Mouse (Mus musculus): ENCODE measurements at regions not wholly inside any gene's neighbourhood (a gene's known extent, or its start where the extent isn't known, plus 50 kb on each side); places are given as distances from the start of the nearest gene placed in this dataset.

DNA sequence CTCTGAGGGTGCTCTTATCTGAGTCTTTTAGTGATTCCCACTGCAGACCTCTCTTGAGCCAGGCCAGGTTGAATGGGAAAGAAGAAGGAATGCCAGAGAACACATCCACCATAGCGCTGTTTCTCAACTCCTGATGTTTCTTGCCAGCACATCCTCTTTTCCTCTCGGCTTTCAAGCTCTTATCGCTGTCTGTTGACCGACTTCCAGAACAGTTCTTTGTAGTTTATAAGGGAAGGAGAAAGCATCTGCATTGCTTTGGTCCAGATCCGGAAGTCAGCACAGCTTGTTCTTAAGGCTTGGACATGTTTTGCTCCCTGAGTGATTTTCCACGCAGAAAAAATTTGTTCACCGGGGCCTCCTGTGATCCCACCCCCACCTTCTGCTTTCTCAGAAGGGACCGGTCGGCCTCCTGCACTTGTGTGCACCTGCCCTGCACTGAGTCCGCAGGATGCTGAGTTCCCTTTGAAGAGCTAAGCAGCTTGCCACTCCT is 183.7 kb downstream of the Bcl2l11 start:
- DNase-seq = no peak

- DNase-seq = no peak
Measured at GRCm38 (mm10) chr2:128310081-128310480, 184.2 kb downstream of the Bcl2l11 start.

DNA sequence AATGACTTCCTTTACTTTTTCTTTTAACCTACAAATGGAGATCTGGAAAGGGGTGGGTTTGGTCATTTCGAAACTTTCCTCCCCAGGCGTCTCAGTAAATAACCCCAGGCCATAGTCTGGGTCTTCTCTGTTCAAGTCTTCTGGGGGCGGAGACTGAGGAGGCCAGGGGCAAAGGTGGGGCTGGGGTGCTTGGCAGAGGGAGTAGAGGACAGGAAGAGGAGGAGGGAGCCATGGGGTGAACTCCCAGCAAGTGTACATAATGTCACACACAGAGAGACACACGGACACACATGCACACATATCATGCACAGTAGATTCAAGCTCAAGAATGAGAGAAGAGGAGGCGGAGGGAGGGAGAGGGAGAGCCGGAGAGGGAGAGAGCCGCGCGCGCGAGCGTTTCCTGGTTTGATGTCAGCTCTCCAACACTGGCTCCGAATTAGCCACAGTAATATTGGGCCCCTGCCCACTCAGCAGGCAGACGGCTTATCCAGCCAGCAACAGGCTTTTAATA is 186.3 kb downstream of the Bcl2l11 start:
- DNase-seq = peak; percentile 63

GRCm38 (mm10) chr2:128312659-128313581 is 187.1 kb downstream of the Bcl2l11 start:
- DNase-seq = no peak

- no peak for DNase-seq
Measured at GRCm38 (mm10) chr2:128313582-128313918, 187.7 kb downstream of the Bcl2l11 start.

- DNase-seq = no peak
Measured at GRCm38 (mm10) chr2:128313948-128314347, 188.1 kb downstream of the Bcl2l11 start.

DNA sequence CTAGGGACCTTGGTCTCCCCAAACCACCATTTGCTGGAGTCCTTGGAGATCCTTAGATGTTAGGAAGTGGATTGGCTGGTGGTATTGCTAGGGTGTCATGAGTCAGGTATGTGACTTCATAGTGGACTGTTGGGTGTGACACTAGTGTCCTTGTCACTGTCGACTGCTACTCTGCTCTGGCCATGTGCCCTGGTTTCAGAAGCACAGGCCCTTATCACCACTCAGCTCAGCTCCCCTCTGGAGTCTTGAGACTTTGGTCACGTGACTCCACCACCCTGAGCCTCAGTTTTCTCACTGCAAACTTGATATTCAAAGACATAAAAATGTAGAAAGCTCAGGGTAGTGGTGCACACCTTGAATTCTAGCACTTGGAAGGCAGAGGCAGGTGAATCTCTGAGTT is 190.7 kb downstream of the Bcl2l11 start:
- no peak for DNase-seq

DNA sequence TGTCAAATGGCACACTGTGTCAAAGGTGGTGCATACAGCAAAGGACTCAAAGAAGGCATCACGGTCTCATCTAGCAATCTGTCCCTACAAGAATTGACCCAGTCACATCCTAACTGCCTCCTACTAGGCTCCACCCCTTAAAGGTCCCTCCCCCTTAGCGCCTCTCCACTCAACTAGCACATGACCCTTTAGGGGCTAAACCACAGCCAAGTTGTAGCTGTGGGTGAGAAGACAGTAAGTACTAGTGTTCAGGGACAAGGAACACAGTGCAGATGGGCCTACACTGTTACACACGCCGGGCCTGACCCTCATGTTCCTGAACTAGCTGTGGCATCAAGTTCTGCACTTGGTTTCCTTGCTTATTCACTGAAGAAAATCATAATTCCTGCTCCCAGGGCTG is 192.4 kb downstream of the Bcl2l11 start:
- DNase-seq = no peak

- no peak for DNase-seq
Measured at GRCm38 (mm10) chr2:128318956-128319355, 193.1 kb downstream of the Bcl2l11 start.

- no peak for DNase-seq
Measured at GRCm38 (mm10) chr2:128321475-128321874, 195.6 kb downstream of the Bcl2l11 start.

DNA sequence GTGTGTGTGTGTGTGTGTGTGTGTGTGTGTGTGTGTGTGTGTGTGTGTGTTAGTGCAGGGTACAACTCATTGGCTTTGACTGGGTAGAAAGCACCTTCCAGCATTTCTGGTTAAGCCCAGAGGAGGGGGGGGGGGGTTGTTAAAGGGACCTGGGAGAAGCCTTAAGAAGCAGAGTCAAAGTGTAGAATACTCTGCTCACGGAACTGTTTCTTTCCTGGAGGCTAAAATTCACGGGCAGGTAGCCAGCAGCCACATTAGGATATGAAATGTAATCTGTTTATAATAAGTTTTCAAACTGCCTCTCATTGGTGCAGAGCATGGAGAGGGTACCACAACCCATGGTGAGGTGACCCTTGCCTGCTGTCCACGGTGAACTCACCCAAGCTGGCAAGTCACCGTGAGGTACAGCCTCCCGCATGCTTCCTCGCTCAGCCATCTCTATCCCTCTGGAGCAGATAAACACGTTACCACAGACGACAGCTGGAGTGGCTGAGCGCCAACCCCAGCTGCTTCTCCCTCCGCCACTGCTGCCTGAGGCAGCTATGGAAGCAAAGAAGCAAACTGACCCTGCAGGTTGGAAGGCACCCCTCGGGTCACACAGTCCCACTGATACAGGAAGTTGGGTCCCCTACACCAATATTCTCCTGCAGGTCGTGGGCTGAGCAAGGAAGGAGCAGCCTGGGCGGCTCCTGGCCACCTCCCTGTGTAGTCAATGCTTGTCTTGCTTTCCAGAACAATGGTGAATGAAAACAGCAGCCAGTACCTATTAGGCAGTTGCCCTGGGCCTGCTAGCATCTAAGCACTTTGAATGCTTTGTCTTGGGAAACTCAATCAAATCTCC is 198.6 kb downstream of the Bcl2l11 start:
- DNase-seq = no peak

DNA sequence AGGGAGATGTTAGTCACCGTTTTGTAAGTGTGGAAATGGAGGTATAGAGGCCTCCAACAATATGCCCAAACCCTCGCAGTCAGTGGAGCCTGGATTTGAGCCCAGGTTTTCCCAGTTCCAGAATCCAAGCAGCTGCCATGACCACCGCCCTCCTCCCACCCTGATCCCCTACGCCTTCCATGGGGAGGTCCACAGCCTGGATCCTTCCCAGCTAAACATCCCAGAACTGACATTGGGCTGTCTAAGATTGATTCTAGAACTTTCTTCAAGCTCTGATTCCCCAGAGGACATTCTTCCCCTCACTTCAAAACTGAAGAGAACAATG is 199.2 kb downstream of the Bcl2l11 start:
- DNase-seq = no peak

GRCm38 (mm10) chr2:128325456-128325855 is 199.6 kb downstream of the Bcl2l11 start:
- DNase-seq = no peak

DNA sequence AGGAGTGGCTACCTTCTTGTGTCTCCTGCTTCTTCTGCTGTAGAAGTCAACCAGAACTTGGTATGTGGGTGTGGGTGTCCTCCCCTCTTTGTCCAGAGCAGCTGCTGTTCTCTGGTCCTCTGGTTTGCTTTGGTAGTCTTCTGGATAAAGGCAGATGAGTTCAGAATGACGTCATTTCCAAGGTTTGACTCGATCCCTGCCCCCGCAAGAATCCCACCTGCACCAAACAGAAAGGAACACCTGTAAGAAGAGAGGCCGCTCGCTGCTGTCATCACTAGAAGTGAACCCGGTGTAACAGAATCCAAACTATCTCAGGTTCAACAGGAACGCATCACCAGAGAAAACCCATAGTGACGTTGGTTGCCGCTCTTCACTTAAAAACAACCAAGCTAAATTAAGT is 205.0 kb downstream of the Bcl2l11 start:
- DNase-seq = no peak

- DNase-seq = no peak
Measured at GRCm38 (mm10) chr2:128331275-128331674, 205.4 kb downstream of the Bcl2l11 start.

DNA sequence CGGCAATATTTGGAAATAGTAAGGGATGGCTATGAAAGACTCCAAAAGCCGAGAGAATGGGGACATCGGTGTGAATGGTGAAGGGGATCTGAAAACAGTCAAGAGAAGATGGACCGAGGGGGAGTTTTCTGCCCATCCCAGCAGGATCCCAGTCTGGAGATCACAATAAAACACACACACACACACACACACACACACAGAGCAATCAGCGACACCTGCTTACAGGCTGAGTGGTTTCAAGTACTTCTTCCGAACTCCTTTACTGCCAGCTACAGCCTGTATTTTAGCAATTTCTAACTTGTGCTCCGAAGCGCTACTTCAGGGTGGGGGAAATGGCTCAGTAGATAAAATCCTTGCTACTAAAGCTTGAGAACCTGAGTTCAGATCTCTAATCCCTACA is 205.8 kb downstream of the Bcl2l11 start:
- no peak for DNase-seq

- DNase-seq = no peak
Measured at GRCm38 (mm10) chr2:128333401-128334142, 207.7 kb downstream of the Bcl2l11 start.

GRCm38 (mm10) chr2:128334143-128334470 is 208.3 kb downstream of the Bcl2l11 start:
- DNase-seq = no peak

DNA sequence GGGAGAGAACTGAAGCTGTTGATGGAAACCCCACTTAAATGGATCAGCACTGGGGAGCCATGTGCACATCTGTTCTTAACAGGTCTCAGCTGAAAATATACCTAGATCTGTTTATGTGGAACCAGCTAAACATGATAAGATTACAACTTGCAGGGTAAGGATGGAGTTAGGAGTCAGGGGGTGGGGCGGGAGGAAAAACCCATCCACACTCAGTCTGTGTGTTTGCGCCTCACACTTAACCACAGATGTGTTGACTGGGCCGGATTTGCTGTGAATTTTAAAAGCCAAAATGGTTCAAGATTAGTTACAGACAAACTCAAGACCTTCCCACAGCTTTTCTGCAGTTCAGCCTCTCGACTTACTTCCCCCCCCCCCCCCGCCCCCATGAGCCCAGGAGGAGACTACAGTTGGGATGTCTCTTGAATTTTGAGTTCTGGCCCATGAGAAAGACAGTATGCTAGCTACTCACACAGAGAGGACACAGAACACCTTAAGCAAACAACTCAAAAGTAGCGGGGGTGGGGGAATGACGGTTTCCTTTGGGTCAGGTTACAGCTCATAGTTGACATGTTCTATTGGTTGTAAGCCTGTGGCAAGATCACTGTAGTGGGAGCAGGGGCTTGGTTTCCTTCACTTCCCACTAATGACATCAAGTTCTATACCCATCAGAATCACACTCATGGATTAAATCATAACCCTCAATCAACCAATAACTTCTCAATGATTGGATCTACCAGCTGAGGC is 209.1 kb downstream of the Bcl2l11 start:
- no peak for DNase-seq

GRCm38 (mm10) chr2:128337192-128337591 is 211.4 kb downstream of the Bcl2l11 start:
- no peak for DNase-seq

GRCm38 (mm10) chr2:128337791-128338190 is 212.0 kb downstream of the Bcl2l11 start:
- no peak for DNase-seq

DNA sequence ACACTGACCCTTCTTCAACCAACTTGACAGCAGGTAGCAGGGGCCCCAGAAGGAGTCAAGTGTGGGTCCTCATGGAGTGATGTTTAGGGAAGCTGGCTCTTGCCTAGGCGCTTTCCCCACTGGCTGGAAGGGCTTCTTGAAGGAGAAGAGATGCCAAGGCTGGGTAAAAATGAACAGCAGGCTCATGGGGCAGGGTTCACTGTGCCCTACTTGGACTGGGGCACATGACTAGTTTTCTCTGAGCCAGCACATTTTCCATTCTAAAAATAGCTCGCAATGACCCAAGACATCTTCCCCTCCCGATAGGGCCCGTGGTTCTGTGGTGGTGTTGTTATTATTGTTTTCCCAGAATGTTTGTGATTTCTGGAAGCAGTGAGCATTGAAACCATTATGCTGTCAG is 212.6 kb downstream of the Bcl2l11 start:
- DNase-seq = peak; percentile 22

All from cerebellum, adult 9-10 months (tissue).